Mouse (Mus musculus) stomach, adult 2 months (tissue): ENCODE data around the gene Zfp827. TPM values are rescaled to one million over a fixed set of nuclear protein-coding genes. Genes with fewer than 3 reads are reported as not detected.

Source experiments
- polyA plus RNA-seq: library from polyadenylated mRNA; depleted of rRNA; stranded (reverse); fragments of >200 nt; gene quantifications from 2 replicates; pipeline ENCODE4 v1.2.3, GENCODE M21; 2012; rRNA removed

Zfp827 gene
- polyA plus RNA-seq = 3.8 and 6.1 TPM in 2 replicates

DNA sequence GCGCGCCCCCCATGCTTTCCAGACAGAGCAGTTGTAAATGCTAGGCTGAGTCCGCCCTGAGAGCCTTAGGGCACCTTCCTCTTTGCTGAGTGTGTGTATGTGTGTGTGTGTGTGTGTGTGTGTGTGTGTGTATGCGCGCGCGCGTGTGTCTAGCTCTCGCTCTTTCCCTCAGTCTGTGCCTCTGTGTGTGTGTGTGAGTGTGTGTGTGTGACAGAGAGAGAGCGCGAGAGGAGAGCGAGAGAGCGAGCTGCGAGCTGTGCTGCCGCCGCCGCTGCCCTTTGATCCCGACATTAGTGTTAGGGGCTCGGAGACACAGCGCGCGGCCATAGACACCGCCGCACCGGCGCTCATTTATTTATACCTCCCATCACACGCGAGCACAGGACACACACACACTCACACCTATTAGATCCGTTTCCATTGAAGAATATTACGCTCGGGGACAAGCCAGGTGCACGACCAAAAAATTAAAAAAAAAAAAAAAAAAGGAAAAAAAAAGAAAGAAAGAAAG is at the start of gene Zfp827:
Zfp827 (plus strand) TSS at position 461 of the 511 bp plus-strand sequence.

Other genes starting within 250 kb of the Zfp827 start
- gene Lsm6, start 207.3 kb upstream of the Zfp827 start, polyA plus RNA-seq = 1.8 and 2.4 TPM in 2 replicates
- gene 1700011L22Rik, start 220.1 kb downstream of the Zfp827 start, polyA plus RNA-seq = not detected in 2 replicates